Mouse (Mus musculus): Measurements from ENCODE around the gene Sstr3.

The Sstr3 gene

DNA sequence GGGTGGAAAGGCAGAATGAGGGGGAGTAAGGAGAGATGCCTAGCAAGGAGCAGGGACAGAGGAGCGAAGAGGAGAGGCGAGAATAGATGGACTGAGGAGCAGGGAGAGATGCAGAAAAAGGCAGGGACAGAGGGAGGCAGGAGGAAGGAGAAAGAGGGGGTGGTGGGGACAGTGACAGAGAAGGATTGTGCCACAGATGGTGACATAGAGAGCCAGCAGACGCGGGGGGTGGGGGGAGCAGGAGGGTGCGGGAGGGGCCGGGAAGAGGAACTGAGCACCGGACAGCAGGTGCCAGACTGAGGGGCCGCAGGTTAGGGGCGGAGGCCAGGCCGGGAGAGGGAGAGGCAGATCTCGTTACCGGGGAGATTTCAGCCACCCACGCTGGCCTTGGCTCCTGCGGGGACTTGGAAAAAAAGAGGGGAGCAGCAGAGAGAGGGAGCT is at the start of gene Sstr3:
Gene Sstr3, minus strand, starts transcription at position 125 of the 441 bp plus-strand sequence.
- peak; percentile 91 for DNase-seq (ENCODE audit: low read depth, low spot score)

DNA sequence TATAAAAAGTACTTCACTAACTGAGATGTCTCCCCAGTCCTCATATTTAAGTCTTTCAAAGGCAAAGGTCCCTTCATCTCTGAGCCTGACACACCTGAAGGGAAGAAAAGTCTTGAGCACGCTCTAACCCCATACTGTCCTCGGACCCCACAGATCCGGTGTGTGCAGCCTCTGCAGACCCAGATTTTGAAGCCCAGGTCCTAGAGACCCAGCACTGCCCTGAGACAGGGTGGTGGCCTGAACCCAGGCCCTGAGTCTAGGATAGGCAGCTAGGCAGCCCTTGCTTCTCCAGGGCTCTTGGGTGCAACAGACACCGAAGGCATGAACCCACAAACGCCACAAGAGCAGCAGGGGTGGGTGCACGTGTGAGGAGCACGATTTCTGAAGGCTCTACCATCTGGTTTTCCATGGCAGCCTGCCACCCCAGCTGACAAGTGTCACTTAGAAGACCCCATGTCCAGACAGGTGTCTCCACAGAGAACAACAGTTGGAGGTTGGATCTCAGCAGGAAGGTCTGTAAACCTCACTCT is 49.5 kb upstream of the Sstr3 start:
- no peak for DNase-seq (ENCODE audit: low read depth, low spot score)

DNA sequence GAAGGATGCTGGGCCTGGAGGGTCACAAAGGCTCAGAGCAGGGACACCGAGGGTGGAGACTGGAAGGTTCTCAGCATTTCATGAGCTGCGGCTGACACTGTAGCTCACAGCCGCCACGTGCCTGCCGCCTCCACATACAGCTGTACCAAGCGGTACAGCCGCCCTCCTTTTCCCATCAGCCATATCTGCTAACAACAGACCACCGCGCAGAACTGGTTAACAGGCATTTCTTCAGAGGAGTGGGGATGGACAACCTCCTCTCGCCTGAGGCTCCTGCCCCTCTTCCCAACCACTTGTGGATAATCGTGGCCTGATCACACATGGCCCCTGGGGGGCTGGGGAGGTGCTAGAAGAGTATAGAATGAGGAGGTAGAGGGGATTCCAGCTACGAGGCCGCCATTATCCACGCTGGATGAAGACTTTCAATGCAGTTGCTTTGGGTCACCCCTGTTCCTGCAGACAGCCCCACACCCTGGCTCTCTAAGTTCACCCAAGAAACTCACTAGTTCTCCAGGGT is 48.0 kb upstream of the Sstr3 start:
- no peak for DNase-seq (ENCODE audit: low read depth, low spot score)

DNA sequence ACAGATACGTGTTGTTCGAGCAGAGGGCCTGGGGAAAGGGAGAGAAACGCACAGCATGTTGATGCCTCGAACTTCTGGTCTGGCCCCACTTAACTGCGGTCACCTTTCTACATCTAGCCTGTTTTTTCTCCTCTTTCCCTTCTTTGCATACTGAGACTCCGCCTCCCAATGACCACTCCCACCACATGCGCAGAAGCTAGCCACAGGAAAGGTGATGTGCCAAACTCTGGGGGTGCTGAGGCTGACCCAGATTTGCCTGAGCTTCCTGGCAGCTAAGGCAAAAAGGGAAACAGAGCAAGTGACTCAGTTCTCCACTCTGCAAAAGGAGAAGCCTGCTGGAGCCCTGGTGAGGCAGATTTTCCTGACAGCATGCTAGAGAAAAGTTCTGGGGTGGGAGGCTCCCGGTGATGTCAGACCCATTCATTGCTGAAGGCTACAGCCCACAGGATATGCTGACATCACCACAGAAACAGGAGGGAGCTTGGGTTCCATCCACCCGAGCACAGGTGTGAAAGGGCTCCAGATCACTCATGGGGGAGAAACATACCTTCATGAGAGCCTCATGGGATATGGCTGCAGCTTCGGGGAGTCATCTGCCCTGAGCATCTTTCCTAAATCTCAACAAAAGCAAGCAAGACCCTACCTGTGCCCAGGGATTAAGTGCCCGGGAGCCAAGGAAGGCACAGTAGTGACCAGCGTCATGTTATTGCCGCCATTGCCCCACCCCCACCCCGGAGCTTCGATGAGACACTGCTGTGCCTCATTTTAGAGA is 47.4 kb upstream of the Sstr3 start:
- peak; percentile 61 for DNase-seq (ENCODE audit: low read depth, low spot score)

DNA sequence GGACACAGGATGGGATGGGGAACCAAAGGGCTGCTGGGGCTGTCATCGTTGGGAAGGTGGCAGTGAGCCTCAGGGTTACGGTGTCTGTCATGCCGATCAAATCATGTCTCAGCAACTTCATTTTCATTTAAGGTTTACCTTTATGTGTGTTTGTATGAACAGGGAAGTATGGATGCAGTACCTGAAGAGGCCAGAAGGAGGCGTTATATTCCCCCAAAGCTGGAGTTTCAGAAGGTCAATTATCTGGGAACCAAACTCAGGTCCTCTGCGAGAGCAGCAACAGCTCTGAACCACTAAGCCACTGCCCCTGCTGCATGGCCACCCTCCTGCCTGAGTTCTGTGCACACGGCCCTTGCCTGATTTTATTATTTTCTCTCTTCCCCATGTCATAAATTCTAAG is 46.3 kb upstream of the Sstr3 start:
- no peak for DNase-seq (ENCODE audit: low read depth, low spot score)

DNA sequence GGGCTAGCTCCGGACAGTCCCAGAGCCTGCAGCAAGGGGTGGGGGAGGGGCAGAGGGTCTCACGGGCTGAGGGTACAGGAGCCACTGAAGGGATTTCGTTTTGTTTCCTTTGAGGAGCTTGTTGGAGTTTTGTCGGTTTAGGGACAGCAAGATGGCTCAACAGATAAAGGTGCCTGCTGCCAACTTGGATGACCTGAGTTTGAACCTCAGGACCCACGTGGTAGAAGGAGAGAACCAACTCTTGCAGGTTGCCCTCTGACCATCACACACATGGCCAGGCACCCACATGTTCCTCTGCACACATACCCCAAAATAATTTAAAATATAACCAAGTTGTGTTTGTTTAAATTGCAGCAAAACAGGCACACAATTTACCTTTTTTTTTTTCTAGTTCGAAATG is 45.5 kb upstream of the Sstr3 start:
- no peak for DNase-seq (ENCODE audit: low read depth, low spot score)

DNA sequence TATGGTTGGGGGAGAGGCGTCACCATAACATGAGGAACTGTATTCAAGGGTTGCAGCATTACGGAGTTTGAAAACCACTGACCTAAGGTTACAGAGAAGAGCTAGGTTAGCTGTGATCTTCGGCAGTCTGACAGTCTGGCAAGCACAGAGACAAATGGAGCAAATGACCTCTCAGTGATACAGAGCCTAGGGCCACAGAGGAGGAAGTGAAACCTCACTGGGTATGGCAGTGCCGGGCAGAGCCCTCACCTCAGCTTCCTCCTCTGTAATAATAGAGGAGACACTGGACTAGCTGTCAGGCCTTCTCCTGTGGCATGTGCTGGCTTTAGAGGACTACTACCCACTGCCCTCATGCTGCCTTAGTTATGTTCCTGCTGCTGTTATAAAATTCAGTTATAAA is 44.4 kb upstream of the Sstr3 start:
- peak; percentile 43 for DNase-seq (ENCODE audit: low read depth, low spot score)

DNA sequence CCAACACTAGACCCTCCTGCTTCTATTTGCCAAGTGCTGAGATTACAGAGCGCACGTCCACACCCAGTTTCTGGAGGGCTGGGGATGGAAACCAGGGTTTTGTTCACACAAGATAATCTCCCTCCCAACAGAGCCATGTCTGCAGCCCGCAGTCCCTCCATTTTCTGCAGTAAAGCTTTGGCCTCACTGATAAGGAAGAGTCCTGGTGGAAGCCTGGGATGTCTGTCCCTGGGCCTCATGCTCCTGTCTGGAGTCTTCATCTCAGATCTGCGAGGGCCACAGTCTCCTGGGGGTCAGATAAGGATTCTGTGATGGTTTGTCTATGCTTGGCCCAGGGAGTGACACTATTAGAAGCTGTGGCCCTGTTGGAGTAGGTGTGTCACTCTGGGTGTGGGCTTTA is 43.6 kb upstream of the Sstr3 start:
- no peak for DNase-seq (ENCODE audit: low read depth, low spot score)

DNA sequence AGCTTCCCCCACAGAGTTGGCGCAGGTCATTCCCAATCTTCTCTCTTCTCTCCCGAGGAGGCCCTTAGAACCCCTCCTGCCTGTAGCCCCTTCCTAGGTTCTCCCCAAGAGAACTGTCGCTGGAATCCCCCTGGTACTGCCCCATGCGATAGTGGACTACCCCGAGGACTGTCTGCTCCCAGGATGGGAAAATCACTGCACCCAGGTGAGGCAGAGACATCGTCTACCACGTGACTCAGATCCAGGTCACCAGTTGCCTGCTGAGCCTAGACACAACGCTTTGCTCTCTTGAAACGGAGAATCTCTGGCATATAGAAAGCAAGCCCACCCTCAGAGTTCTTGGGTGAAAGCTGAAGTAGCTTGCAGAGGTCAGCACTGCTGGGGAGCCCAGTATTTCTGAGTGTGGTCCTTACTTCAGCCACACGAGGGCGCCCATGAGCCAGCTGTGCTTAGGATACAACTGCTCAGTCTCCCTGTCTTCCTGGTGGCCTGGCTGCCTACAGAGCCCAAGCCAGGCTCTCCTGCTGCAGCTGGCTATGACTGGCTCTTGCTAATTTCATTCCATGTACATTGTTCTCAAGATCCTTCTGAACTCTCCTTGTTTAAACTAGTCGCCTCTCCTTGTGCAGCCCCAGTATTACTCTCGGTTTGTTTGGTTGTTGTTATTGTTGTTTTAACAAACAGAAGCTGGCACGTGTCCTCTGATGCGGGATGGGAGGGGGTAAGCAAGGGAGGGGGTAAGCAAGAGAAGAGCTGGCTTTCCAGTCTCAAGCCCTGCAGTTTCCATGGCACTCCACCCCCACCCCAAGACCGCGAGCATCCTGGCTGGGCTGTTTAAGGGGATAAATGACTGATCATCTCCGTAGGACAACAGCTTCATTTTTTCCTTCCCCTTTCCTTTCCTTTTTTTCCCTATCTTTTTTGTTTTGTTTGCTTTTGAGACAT is 42.8 kb upstream of the Sstr3 start:
- DNase-seq (ENCODE audit: low read depth, low spot score) = peak; percentile 82

DNA sequence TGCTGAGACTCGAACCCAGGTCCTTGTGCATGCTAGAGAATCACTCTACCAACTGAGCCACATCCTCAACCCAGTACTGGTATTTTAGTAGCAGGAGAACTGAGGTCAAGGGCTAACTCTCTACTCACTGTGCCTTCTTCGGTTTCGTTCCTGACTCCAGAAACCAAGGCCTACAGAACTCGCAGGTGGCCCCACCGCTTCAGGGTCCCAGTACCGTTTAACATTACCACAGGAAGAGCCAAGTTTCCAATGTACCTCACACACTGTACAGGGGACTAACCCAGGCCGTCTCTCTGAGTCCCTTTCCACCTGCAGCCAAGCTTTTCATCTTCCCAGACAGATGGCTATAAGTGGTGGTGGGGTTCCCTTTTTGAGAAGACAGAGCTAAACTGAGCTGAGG is 40.9 kb upstream of the Sstr3 start:
- DNase-seq (ENCODE audit: low read depth, low spot score) = no peak

DNA sequence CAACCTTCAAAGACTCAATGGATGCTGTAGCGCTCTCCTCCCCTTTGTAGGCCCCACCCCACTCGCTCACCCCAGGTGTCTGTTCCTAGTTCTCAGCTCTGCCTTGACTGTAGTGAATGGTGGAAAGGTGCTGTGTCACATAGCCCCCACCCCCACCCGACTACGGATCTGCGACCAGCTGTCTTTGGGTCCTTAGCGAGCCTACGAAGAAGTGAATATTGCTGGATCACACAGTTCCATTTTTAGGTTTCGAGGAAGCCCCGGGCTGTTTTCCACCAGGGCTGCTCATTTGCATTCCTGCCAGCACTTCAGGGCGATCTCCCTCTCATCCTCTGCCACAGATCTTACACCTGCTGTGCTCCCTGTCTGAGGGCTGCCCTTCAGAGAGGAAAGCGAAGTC is 38.9 kb upstream of the Sstr3 start:
- DNase-seq (ENCODE audit: low read depth, low spot score) = peak; percentile 53

DNA sequence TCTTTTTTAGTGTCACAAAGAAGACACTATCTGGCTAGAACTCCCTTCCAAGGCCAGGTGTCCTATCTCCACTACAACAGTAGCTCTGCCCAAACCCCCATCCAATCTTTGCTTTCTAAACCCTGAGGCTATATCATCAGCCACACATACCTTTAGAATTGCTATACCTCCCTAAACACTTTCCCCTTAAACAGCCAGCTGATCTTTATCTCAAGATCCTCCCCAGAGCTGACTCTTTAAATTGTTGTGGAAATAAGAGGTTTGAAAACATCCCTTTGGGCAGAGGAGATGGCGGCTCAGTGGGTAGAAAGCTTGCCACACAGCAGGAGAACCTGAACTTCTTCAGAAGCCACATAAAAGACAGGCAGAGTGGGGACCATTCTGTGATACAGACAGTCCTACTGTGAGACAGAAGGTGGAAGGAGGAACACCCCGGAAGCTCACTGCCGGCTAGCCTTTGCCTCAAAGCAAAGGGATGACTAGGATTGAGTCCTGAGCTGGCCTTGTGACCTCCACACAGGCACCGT is 31.9 kb upstream of the Sstr3 start:
- no peak for DNase-seq (ENCODE audit: low read depth, low spot score)

DNA sequence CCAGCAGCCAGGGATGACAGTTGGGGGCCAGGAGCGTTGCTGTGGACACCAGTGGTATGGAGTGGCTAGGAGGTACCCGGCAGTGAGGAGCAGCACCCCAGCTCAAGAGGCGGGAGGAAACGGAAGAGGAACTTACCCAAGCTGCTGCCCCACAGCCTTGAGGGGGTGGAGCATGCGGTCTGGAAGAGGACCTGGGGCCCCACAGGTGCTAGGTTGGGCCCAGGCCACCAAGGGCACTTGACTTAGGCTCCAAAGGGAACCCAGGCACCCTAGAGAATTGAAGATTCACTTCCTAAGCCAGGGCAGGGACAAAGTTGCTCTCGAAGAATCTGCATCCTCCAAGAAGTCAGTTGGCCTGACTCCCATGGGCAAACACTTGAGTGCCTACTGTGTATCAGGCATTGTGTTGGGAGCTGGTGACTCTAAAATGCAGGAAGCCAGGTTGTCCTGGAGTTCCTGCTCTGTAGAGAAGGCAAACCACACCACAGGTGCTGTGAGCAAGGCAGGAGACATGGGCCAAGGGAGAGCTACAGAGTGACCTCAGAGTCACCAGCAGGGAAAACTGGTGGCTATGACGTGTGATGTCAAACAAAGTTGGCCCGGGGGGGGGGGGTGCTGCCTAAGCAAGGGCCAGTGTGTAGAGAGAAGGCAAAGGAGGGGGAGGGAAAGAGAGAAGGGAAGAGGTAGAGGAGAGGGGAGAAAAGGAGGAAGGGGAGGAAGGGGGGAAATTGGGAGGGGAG is 28.3 kb upstream of the Sstr3 start, which contains the start of gene Rac2:
Gene Rac2, minus strand, starts transcription at position 126 of the 740 bp plus-strand sequence.
- no peak for DNase-seq (ENCODE audit: low read depth, low spot score)

DNA sequence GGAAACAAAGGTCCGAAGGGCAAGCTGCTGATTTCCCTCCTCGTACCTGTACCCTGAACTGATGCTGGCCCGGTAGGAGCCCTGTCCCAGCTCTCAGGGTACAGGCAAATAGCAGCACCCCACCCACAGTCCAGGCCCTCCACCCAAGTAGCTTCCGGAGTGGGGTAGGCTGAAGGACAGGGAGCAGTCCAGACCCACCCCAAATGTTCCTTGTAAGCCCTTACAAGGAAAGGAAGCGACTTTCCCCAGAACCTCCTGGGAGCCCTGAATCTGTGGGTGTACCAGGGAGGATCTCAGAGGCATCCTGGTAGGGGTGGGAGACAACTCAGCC is 27.8 kb upstream of the Sstr3 start:
- DNase-seq (ENCODE audit: low read depth, low spot score) = no peak

DNA sequence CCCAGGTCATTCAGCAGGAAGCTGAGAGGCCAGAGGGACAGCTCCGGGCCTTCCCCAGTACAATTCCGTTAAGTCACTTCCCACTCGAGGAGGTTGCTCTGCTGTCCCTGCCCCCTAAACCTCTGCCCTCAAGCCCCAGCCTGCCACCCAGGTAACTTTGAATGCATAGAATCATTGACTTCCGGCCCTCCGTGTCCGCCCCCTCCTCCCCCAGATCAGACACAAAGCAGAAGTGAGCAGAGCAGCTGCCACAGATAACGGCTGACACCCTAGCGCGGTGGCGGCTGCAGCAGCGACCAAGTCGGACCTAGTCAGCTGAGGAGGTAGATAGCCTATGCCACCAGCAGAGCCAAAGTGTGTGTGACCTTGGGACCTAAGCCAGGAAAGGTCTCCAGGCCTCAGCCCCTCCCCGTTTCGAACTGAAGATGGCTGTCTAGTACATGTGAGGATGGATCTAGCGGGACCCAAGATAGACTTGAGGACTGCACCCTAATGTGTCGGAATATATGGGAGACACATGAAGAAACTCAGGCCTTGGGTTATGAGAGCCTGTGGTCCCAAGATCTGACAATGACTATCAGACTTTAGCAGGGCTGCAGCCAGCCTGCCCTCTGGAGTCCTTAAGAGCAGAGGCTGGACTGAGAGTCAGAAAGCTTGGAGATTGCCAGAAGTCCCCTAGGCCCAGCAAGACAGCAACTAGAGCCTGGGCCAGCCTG is 27.2 kb upstream of the Sstr3 start:
- DNase-seq (ENCODE audit: low read depth, low spot score) = no peak

DNA sequence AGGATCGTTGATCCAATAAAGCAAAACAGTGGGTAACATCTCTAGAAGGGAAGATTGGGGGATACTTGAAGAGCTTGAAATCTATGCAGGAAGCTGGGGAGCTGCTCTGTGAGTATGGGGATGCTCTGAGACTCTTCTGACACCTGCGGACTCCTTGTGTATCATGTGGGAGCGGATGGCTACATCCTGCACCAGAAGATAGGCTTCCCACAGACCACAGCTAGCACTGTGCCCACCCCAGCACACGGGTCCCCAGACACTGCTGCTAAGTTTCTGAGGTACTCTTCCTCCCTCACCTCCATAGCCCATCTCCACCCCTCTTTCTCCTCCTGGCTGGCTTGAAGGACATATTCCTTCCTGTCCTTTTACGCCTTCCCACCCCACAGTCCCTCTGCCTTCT is 25.7 kb upstream of the Sstr3 start:
- no peak for DNase-seq (ENCODE audit: low read depth, low spot score)

DNA sequence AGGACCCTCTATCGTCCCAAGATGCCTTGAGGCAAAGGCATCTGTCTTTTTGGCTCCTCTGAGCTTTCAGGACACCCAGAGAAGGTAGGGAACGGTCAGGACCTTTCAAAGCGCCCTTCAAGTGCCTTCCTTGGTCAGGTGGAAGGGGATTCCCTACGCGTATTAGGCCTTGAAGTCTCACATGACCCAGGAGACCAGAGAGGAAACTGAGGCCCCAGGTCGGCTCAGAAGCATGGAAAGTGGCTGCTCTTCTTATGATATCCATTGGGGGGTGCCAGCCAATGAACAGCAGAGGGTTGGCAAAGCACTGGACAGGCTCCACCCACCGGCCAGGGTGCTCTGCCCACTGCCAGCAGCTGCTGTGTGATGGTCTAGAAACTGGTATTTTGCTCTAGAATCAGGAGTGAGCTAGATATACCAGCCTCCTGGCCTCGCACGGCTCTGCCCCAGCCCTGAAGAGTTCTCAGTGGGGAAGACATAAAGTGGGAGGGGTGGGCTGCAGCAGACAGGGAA is 23.2 kb upstream of the Sstr3 start:
- no peak for DNase-seq (ENCODE audit: low read depth, low spot score)

DNA sequence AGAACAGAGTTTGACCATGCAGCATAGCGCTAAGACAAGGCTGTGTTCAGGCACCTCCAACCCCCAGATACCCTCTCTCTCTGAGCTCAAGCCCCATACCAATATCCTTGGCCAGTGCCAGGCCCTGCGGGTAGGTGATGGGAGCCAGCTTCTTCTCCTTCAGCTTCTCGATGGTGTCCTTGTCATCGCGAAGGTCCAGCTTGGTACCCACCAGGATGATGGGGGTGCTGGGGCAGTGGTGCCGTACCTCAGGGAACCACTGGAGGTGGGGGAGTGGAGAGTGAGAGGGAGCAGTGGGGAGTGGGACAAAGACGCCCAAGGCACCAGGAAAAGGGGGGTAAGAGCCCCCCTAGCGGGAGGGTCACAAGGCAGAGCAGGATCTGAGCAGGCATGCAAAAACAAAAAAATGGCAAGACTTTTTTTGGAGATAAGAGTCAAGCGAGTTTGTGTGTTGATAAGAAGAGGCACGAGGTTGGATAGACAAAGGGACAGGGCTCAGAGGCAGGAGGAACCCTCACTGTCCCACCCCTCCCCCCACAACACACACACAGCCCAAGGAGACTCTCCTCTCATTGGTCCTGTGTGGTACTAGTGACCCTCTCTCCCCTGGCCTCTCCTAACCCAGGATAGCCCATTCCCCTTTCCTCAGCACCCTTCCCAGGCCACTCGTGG is 20.4 kb upstream of the Sstr3 start:
- no peak for DNase-seq (ENCODE audit: low read depth, low spot score)

DNA sequence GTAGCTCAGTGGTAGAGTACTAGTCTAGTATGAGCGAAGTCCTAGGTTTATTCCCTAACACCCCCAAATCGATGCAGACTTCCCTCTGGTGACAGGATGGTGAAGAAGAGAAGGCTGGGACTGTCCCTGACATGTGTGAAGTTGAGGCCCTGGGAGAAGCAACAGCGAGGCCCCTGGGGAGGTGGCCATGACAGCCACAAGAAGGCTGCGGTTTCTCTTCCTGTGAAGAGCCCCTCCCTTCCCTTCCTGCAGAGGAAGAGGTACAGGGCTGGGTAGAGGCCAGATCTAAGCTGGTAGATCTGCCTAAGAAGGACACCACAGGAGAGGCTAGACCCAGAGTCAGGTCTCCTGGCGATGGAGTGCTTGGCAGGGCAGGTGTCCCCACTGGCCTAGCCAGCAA is 19.5 kb upstream of the Sstr3 start:
- no peak for DNase-seq (ENCODE audit: low read depth, low spot score)

DNA sequence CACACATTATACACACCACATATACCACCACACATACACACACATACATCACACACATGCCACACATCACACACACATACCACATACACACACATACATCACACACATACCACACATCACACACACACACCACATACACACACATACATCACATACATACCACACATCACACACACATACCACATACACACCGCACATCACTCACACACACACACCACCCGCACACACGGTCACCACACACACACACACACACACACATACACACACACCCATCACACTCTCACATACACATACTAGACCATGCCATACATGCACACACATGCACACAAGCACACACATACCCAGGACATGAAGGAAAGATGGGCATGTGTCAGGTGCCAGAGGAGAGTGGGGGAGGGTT is 18.9 kb upstream of the Sstr3 start:
- no peak for DNase-seq (ENCODE audit: low read depth, low spot score)
